Mouse (Mus musculus): ENCODE data around the gene Mapkapk5.

GRCm38 (mm10) chr5:121586400-121587039 is 40.8 kb upstream of the Mapkapk5 start:
- no peak for TF ChIP-seq POLR2A (IDR thresholded peaks at IDR 0.05; ENCODE audit: borderline replicate concordance, control insufficient read depth, low read depth, low read length)
- TF ChIP-seq CTCF (IDR thresholded peaks at IDR 0.05; ENCODE audit: control insufficient read depth, insufficient read depth, low read length): no peak
